ENCODE assay signal across 20 mouse cellular contexts in genomic region chr14:79120681-79121080, GRCm38 (mm10).
A peak's percentile ranks its signal among the peaks of the same experiment; 100 is the strongest.
DNase-seq lines count a peak whose midpoint lies in the region; TF ChIP-seq lines count a peak whose summit lies in the region.
"Had no signal": no experiment of that assay in that cellular context is flagged by ENCODE, and none has a peak within 500 bp of the region (broad histone marks: within the 10 kb centered on the region; RNA-seq: fewer than 3 reads in every experiment).

No protein-coding gene starts in this region.

- H3K4me3 ChIP-seq in layer of hippocampus, adult 2 months: no peak overlapping the region
- H3K4me3 ChIP-seq: embryonic facial prominence, embryonic 13.5 days; embryonic facial prominence, embryonic 15.5 days; erythroblast, embryonic 14.5 days; forebrain, embryonic 10.5 days; forebrain, embryonic 12.5 days; gastrocnemius, adult 2 months had no signal

- peak overlapping the region; percentile 39; the same call in 1 of the 2 replicates for H3K27ac ChIP-seq in layer of hippocampus, adult 2 months
- H3K27ac ChIP-seq: embryonic facial prominence, embryonic 13.5 days; embryonic facial prominence, embryonic 15.5 days; forebrain, embryonic 10.5 days; forebrain, embryonic 12.5 days had no signal

- no peak for TF ChIP-seq CTCF in layer of hippocampus, adult 2 months (conservative IDR thresholded peaks at IDR 0.05)

- DNase-seq in adrenal gland, adult 2 months: peak; percentile 43
- no peak for DNase-seq in adrenal gland, postnatal 4 days (ENCODE audit: low spot score in 2 of 2)
- no peak for DNase-seq in layer of hippocampus, adult 2 months (ENCODE audit: low spot score in 2 of 2)
- DNase-seq in layer of hippocampus, adult 8-10 months (ENCODE audit: low spot score in 2 of 2): no peak
- DNase-seq in adrenal gland, postnatal 10 days: peak; percentile 34
- DNase-seq in adrenal gland, postnatal 36 days: peak; percentile 35
- no peak for DNase-seq in Muller cell, postnatal 12 days (ENCODE audit: inconsistent ontology term)
- no peak for DNase-seq in liver
- DNase-seq: cerebellum, adult 11-12 months; cerebellum, adult 2 months; cerebellum, adult 9-10 months; cerebellum, postnatal 10 days; cerebellum, postnatal 36 days; embryo, embryonic 11 days; gastrocnemius, adult 2 months had no signal

Comparison
In these comparisons a context has a peak if more than half of its experiments do, and no peak if none do; other contexts are left out.
1. DNase-seq: peak in adrenal gland, adult 2 months (single experiment), adrenal gland, postnatal 10 days (single experiment) and adrenal gland, postnatal 36 days (2 of 2); none in adrenal gland, postnatal 4 days (0 of 2), layer of hippocampus, adult 2 months (0 of 2), layer of hippocampus, adult 8-10 months (0 of 2), Muller cell, postnatal 12 days (single experiment) and liver (single experiment).